9 mouse cellular contexts compared by ENCODE assay signal in the genomic region with DNA sequence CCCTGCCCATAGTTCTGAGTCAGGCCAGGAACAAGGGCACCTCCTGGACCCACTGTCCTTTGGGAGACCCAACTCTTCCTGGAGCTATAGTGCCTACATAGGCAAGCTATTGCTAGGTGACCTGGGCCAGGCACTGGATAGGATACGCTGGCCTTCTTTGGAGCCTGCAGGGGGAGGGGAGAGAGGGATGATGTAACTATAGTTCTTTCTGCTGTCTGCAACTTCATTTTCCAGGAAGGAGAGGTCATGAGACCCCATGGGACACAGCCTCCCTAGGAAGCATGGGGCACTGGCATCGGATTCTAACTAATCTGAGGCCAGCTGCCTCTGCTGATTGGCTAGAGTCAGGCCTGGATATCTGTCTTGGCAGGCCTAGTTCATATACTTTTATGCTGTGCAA. TPM values are rescaled to one million over a fixed set of nuclear protein-coding genes. Genes with fewer than 3 reads are reported as not detected.
DNase-seq lines count a peak whose midpoint lies in the region; ATAC-seq and TF ChIP-seq lines count a peak whose summit lies in the region.
"Had no signal": no experiment of that assay in that cellular context is flagged by ENCODE, and none has a peak within 500 bp of the region (broad histone marks: within the 10 kb centered on the region; RNA-seq: fewer than 3 reads in every experiment).

No protein-coding gene starts in this region.

- ATAC-seq in heart, postnatal 0 days (ENCODE audit: insufficient read depth, low read depth) = peak; percentile 65
- ATAC-seq in kidney, embryonic 15.5 days (replicated peaks; ENCODE audit: low FRiP score) = no peak

- 0 out of 2 replicates have a peak, but pooled peaks have one; percentile 30 for TF ChIP-seq EP300 in heart, postnatal 0 days (IDR thresholded peaks at IDR 0.05; ENCODE audit: low read depth)

- TF ChIP-seq CTCF in layer of hippocampus, adult 2 months (conservative IDR thresholded peaks at IDR 0.05) = no peak
- no peak for TF ChIP-seq CTCF in heart, postnatal 0 days (IDR thresholded peaks at IDR 0.05; ENCODE audit: low read depth)

- no peak for DNase-seq in layer of hippocampus, adult 2 months (ENCODE audit: low spot score in 2 of 2)
- no peak for DNase-seq in layer of hippocampus, adult 9-10 months (ENCODE audit: low spot score)
- peak; percentile 11 for DNase-seq in adrenal gland, postnatal 25 days
- peak; percentile 45 for DNase-seq in embryo, embryonic 11 days
- DNase-seq in heart, postnatal 0 days (ENCODE audit: low spot score) = peak; percentile 72
- DNase-seq in B cell, adult 2 months = no peak
- no peak for DNase-seq in frontal cortex, postnatal 10 days (ENCODE audit: low spot score in 2 of 2)
- DNase-seq: cerebellum, postnatal 25 days had no signal

- H3K9ac ChIP-seq in heart, postnatal 0 days (replicated peaks; ENCODE audit: low read depth, low read length) = peak overlapping the region; percentile 25; the same call in 1 of the 2 replicates
- no peak overlapping the region for H3K9ac ChIP-seq in kidney, embryonic 15.5 days

- peaks cover 20% of the 10 kb centered on the region for H3K4me1 ChIP-seq in heart, postnatal 0 days (ENCODE audit: control insufficient read depth, insufficient read depth)
- H3K4me1 ChIP-seq in kidney, embryonic 15.5 days = peaks cover 19% of the 10 kb centered on the region

- H3K36me3 ChIP-seq in heart, postnatal 0 days (replicated peaks; ENCODE audit: control insufficient read depth, insufficient read depth, low read length) = no peaks in the 10 kb centered on the region
- no peaks in the 10 kb centered on the region for H3K36me3 ChIP-seq in kidney, embryonic 15.5 days

- H3K4me2 ChIP-seq in heart, postnatal 0 days (ENCODE audit: low read depth, low read length) = no peak overlapping the region
- no peak overlapping the region for H3K4me2 ChIP-seq in kidney, embryonic 15.5 days

- H3K27me3 ChIP-seq in heart, postnatal 0 days (ENCODE audit: control insufficient read depth, insufficient read depth, low read length) = no peaks in the 10 kb centered on the region
- no peaks in the 10 kb centered on the region for H3K27me3 ChIP-seq in kidney, embryonic 15.5 days

- 5% methylated on average over 2 of the region's 2 CpGs for WGBS in heart, postnatal 0 days
- WGBS in kidney, embryonic 15.5 days = 39% methylated on average over 2 of the region's 2 CpGs

- H3K4me3 ChIP-seq in layer of hippocampus, adult 2 months = no peak overlapping the region
- H3K4me3 ChIP-seq in heart, postnatal 0 days (ENCODE audit: low read depth, low read length) = no peak overlapping the region
- H3K4me3 ChIP-seq in kidney, embryonic 15.5 days (replicated peaks) = no peak overlapping the region

- H3K27ac ChIP-seq in layer of hippocampus, adult 2 months = peak overlapping the region; percentile 95
- peak overlapping the region; percentile 72 for H3K27ac ChIP-seq in heart, postnatal 0 days (ENCODE audit: low read depth)
- no peak overlapping the region; the same call in 1 of the 2 replicates for H3K27ac ChIP-seq in kidney, embryonic 15.5 days

- H3K9me3 ChIP-seq in heart, postnatal 0 days (replicated peaks; ENCODE audit: control insufficient read depth, low read length) = no peaks in the 10 kb centered on the region
- H3K9me3 ChIP-seq in kidney, embryonic 15.5 days (replicated peaks) = no peaks in the 10 kb centered on the region

RNA-seq across cellular contexts. Expression of a gene that starts 38.2 kb away (rescaled TPM):
- 10 to 100 TPM in 1 of 2 experiments, 1 to 10 TPM in 1; 8.6 to 14.5 TPM for total RNA-seq in layer of hippocampus, adult 2 months (2021)
- total RNA-seq in adrenal gland, postnatal 25 days (2021) = 4.4 and 6.3 TPM in 2 replicates
- total RNA-seq in heart, postnatal 0 days (2014; rRNA removed; ENCODE audit: low replicate concordance) = 12.3 and 38.0 TPM in 2 replicates
- 13.6 and 13.8 TPM in 2 replicates for polyA plus RNA-seq in heart, postnatal 0 days (2015; fragmentation: Nextera tagmentation; extraction: Ambion mirVana)
- polyA plus RNA-seq in kidney, embryonic 15.5 days (2015; fragmentation: Nextera tagmentation; extraction: Ambion mirVana) = 24.5 and 28.0 TPM in 2 replicates

RNA-seq across cellular contexts. Expression of a gene that starts 49.3 kb away (rescaled TPM):
- 10 to 100 TPM; 81.7 to 93.2 TPM for total RNA-seq in layer of hippocampus, adult 2 months (2021)
- 16.7 and 20.6 TPM in 2 replicates for total RNA-seq in adrenal gland, postnatal 25 days (2021)
- 46.9 and 47.7 TPM in 2 replicates for total RNA-seq in heart, postnatal 0 days (2014; rRNA removed; ENCODE audit: low replicate concordance)
- 9.1 and 10.3 TPM in 2 replicates for polyA plus RNA-seq in heart, postnatal 0 days (2015; fragmentation: Nextera tagmentation; extraction: Ambion mirVana)
- 15.6 and 17.7 TPM in 2 replicates for polyA plus RNA-seq in kidney, embryonic 15.5 days (2015; fragmentation: Nextera tagmentation; extraction: Ambion mirVana)

Comparison
In these comparisons a context has a peak if more than half of its experiments do, and no peak if none do; other contexts are left out.
1. DNase-seq: peak in adrenal gland, postnatal 25 days (single experiment), embryo, embryonic 11 days (single experiment) and heart, postnatal 0 days (single experiment); none in layer of hippocampus, adult 2 months (0 of 2), layer of hippocampus, adult 9-10 months (single experiment), B cell, adult 2 months (0 of 2) and frontal cortex, postnatal 10 days (0 of 2).